Mouse (Mus musculus): ENCODE measurements around the gene Ccdc188. TPM values are rescaled to one million over a fixed set of nuclear protein-coding genes. Genes with fewer than 3 reads are reported as not detected.

The Ccdc188 gene
- polyA plus RNA-seq, 1 experiment, result not detected

GRCm38 (mm10) chr16:18235389-18236065, 17.8 kb downstream of the Ccdc188 start:
- TF ChIP-seq POLR2A (IDR thresholded peaks at IDR 0.05; ENCODE audit: insufficient read depth, low read depth, low read length) (peak; percentile 14; the same call in 1 of the 2 replicates), CTCF (IDR thresholded peaks at IDR 0.05; ENCODE audit: insufficient read depth, low read depth, low read length) (no peak)
- Histone ChIP-seq H3K4me3 (ENCODE audit: insufficient read depth, low read depth, low read length) (peak overlapping the region; percentile 61), H3K4me1 (ENCODE audit: control insufficient read depth, insufficient read depth, low read length) (peaks cover 28% of the 10 kb centered on the region), H3K27ac (ENCODE audit: insufficient read depth, low read depth, low read length) (peak overlapping the region; percentile 94)
- 2% methylated on average over 19 of the region's 19 CpGs for WGBS

- peaks cover 15% of the 10 kb centered on the region for H3K4me1 ChIP-seq (ENCODE audit: control insufficient read depth, insufficient read depth, low read length)
- H3K4me3 ChIP-seq (ENCODE audit: insufficient read depth, low read depth, low read length), result no peak overlapping the region
- WGBS, result 49% methylated on average over 7 of the region's 7 CpGs
- no peak for TF ChIP-seq POLR2A (IDR thresholded peaks at IDR 0.05; ENCODE audit: insufficient read depth, low read depth, low read length)
- peak overlapping the region; percentile 94 for H3K27ac ChIP-seq (ENCODE audit: insufficient read depth, low read depth, low read length)
These were observed 19.2 kb downstream of the Ccdc188 start for GRCm38 (mm10) chr16:18236676-18237501.

GRCm38 (mm10) chr16:18241581-18241980, 23.9 kb downstream of the Ccdc188 start:
- TF ChIP-seq CTCF (IDR thresholded peaks at IDR 0.05; ENCODE audit: insufficient read depth, low read depth, low read length), result no peak
- TF ChIP-seq POLR2A (IDR thresholded peaks at IDR 0.05; ENCODE audit: insufficient read depth, low read depth, low read length), result no peak
- WGBS, result 88% methylated on average over 10 of the region's 10 CpGs
- Histone ChIP-seq H3K4me3 (ENCODE audit: insufficient read depth, low read depth, low read length) (no peak overlapping the region), H3K4me1 (ENCODE audit: control insufficient read depth, insufficient read depth, low read length) (peaks cover under 1% of the 10 kb centered on the region), H3K27ac (ENCODE audit: insufficient read depth, low read depth, low read length) (no peak overlapping the region)

- H3K27ac ChIP-seq (ENCODE audit: insufficient read depth, low read depth, low read length), result peak overlapping the region; percentile 58
- peaks cover 18% of the 10 kb centered on the region for H3K4me1 ChIP-seq (ENCODE audit: control insufficient read depth, insufficient read depth, low read length)
- under 1% methylated on average over 30 of the region's 33 CpGs for WGBS
- TF ChIP-seq CTCF (IDR thresholded peaks at IDR 0.05; ENCODE audit: insufficient read depth, low read depth, low read length), result no peak
- TF ChIP-seq POLR2A (IDR thresholded peaks at IDR 0.05; ENCODE audit: insufficient read depth, low read depth, low read length), result no peak
- H3K4me3 ChIP-seq (ENCODE audit: insufficient read depth, low read depth, low read length), result peak overlapping the region; percentile 77
These were observed 30.1 kb downstream of the Ccdc188 start for GRCm38 (mm10) chr16:18247521-18248399.

- TF ChIP-seq POLR2A (IDR thresholded peaks at IDR 0.05; ENCODE audit: insufficient read depth, low read depth, low read length), result peak; percentile 69; the same call in 1 of the 2 replicates
- no peak for TF ChIP-seq CTCF (IDR thresholded peaks at IDR 0.05; ENCODE audit: insufficient read depth, low read depth, low read length)
- H3K4me1 ChIP-seq (ENCODE audit: control insufficient read depth, insufficient read depth, low read length), result peaks cover 18% of the 10 kb centered on the region
These were observed 31.0 kb downstream of the Ccdc188 start, which contains the start of the genes Trmt2a and Ranbp1 for GRCm38 (mm10) chr16:18248433-18249363. Gene Trmt2a (plus strand): TSS chr16:18248679. Gene Ranbp1 (minus strand): TSS chr16:18248732.

GRCm38 (mm10) chr16:18249364-18249967, 31.8 kb downstream of the Ccdc188 start:
- TF ChIP-seq POLR2A (IDR thresholded peaks at IDR 0.05; ENCODE audit: insufficient read depth, low read depth, low read length) (no peak), CTCF (IDR thresholded peaks at IDR 0.05; ENCODE audit: insufficient read depth, low read depth, low read length) (no peak)
- peaks cover 18% of the 10 kb centered on the region for H3K4me1 ChIP-seq (ENCODE audit: control insufficient read depth, insufficient read depth, low read length)
- no peak overlapping the region; the same call in 1 of the 2 replicates for H3K27ac ChIP-seq (ENCODE audit: insufficient read depth, low read depth, low read length)
- WGBS, result 5% methylated on average over 27 of the region's 27 CpGs
- H3K4me3 ChIP-seq (ENCODE audit: insufficient read depth, low read depth, low read length), result peak overlapping the region; percentile 77

More at GRCm38 (mm10) chr16:18248433-18249363, 31.0 kb downstream of the Ccdc188 start, which contains the start of the genes Trmt2a and Ranbp1:
- under 1% methylated on average over 102 of the region's 102 CpGs for WGBS
- peak within 1 kb of the TSS; percentile 77 for H3K4me3 ChIP-seq (ENCODE audit: insufficient read depth, low read depth, low read length)
- H3K27ac ChIP-seq (ENCODE audit: insufficient read depth, low read depth, low read length), result peak within 1 kb of the TSS; percentile 86

GRCm38 (mm10) chr16:18250231-18250630, 32.6 kb downstream of the Ccdc188 start:
- no peak overlapping the region for H3K27ac ChIP-seq (ENCODE audit: insufficient read depth, low read depth, low read length)
- WGBS, result 50% methylated on average over 4 of the region's 4 CpGs
- TF ChIP-seq CTCF (IDR thresholded peaks at IDR 0.05; ENCODE audit: insufficient read depth, low read depth, low read length), result no peak
- TF ChIP-seq POLR2A (IDR thresholded peaks at IDR 0.05; ENCODE audit: insufficient read depth, low read depth, low read length), result no peak
- H3K4me3 ChIP-seq (ENCODE audit: insufficient read depth, low read depth, low read length), result no peak overlapping the region
- peaks cover 18% of the 10 kb centered on the region for H3K4me1 ChIP-seq (ENCODE audit: control insufficient read depth, insufficient read depth, low read length)

All from olfactory bulb, adult 2 months (tissue).